Mouse (Mus musculus) erythroblast, embryonic 14.5 days (primary cell): ENCODE data around the gene Bend5. TPM values are rescaled to one million over a fixed set of nuclear protein-coding genes. Genes with fewer than 3 reads are reported as not detected.

Source experiments
- H3K27me3 ChIP-seq: 2 replicates; pipeline ENCODE4 v1.6.1; 2012; ENCODE audit warnings: inconsistent platforms; ENCODE audit not compliant: control insufficient read depth
- H3K36me3 ChIP-seq: 2 replicates; pipeline ENCODE4 v1.6.1; 2012; ENCODE audit warnings: mild to moderate bottlenecking, inconsistent platforms; ENCODE audit not compliant: control insufficient read depth
- H3K4me1 ChIP-seq: 2 replicates; pipeline ENCODE4 v1.6.1; 2012; ENCODE audit warnings: inconsistent platforms; ENCODE audit not compliant: control insufficient read depth
- H3K4me3 ChIP-seq: replicated peaks from 2 replicates; pipeline ENCODE3; 2012; ENCODE audit warnings: moderate library complexity, mild to moderate bottlenecking, inconsistent platforms
- H3K9me3 ChIP-seq: 2 replicates; pipeline ENCODE4 v1.6.1; 2012; ENCODE audit warnings: low read length, inconsistent platforms, mixed read lengths; ENCODE audit not compliant: control insufficient read depth
- GATA1 ChIP-seq: IDR thresholded peaks from 2 replicates; pipeline ENCODE4 v1.6.1; 2012; ENCODE audit warnings: low read length, inconsistent platforms, mixed read lengths
- TAL1 ChIP-seq: IDR thresholded peaks from 3 replicates; pipeline ENCODE4 v1.6.1; 2012; ENCODE audit warnings: low read length, inconsistent platforms, mixed read lengths
- polyA plus RNA-seq: library from polyadenylated mRNA; stranded (reverse); fragments of >175 nt; gene quantifications from 2 replicates; pipeline ENCODE4 v1.2.3, GENCODE M21; 2012

The Bend5 gene
- polyA plus RNA-seq, 1 experiment: not detected

DNA sequence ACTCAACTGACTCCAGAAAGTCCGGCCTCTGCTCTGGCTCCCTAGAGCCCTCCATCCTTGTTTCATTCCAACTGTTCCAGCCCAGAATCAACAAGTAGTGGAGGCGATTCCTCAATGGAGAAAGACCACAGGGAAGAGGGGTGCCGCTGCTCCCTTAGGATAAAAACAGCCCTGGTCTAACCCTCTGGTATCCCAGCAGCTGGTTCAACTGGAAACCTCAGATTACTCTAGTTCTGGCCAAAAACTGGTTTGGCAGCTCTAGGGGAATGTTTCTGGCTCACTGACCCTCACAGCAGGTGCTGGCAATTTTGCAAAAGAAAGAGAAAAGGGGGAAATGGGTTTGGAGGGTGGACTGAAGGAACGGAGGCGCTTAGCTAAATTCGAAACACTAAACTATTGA is 407 bp upstream of the Bend5 start:
- Histone ChIP-seq H3K27me3 (peaks cover 33% of the 10 kb centered on the region), H3K9me3 (no peaks in the 10 kb centered on the region), H3K4me1 (no peaks in the 10 kb centered on the region), H3K36me3 (no peaks in the 10 kb centered on the region), H3K4me3 (peak overlapping the region; percentile 40)
- TF ChIP-seq GATA1: no peak
- no peak for TF ChIP-seq TAL1

DNA sequence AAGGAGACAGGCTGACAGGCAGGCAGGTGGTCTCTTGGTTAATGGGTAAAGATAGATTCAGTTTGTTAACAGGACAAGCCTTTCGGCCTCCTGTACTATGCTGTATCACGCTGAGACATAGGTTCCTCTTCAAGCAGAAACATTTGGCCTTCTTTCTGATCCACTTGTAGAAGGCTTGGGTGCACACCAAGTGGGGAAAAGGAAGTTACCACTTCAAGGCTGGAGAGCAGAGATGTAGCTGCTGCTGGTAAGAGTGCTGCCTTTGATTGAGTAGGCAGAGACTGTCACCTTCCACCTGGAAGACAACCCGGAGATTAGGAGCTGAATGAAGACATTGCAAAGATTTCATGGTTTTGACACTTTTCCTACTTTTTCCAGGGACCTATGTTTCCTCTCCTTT is 1.3 kb downstream of the Bend5 start:
- Histone ChIP-seq H3K4me1 (no peaks in the 10 kb centered on the region), H3K27me3 (peaks cover 33% of the 10 kb centered on the region), H3K9me3 (no peaks in the 10 kb centered on the region), H3K4me3 (no peak overlapping the region), H3K36me3 (no peaks in the 10 kb centered on the region)
- no peak for TF ChIP-seq TAL1
- TF ChIP-seq GATA1: no peak

DNA sequence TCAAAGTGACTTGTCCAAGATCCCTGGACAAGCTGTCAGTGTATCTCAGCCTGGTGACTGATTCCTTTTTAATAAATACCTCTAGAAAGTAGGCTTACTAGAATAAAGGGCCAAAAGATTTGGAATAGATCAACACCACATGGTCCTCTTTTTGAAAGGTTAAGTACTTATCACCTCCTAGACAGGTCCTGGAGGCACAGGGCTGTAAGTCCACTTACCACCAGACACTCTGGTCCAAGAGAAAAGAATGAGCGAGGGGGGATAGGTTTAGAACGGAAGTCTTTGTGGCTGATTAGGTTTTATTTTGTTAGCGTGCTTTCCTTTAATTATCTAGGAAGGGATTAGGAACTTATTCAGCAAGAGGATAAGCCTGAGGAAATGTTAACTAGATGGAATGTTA is 1.7 kb downstream of the Bend5 start:
- Histone ChIP-seq H3K9me3 (no peaks in the 10 kb centered on the region), H3K27me3 (peaks cover 33% of the 10 kb centered on the region), H3K36me3 (no peaks in the 10 kb centered on the region), H3K4me1 (no peaks in the 10 kb centered on the region), H3K4me3 (no peak overlapping the region)
- no peak for TF ChIP-seq GATA1
- no peak for TF ChIP-seq TAL1

DNA sequence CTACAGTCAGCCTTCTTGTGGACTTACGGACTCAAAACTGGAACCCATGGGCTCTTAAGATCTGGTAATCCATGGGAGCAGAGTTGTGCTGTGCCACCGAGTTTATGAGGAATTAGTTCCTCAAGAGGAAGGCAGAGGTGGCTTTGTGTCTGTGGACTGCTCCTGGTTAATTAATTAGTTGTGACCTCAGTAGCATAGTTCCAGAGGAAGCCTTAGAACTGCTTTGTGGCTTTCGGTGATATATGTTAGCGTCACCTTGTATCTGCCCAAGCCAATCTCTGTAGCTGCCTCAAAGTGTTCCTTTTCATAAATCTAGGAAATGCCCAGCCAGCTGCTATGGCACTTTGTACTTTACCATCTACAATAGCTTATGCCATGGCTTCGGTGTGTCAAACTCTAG is 2.9 kb downstream of the Bend5 start:
- H3K4me3 ChIP-seq: no peak overlapping the region
- H3K36me3 ChIP-seq: no peaks in the 10 kb centered on the region
- peaks cover 33% of the 10 kb centered on the region for H3K27me3 ChIP-seq
- TF ChIP-seq GATA1: no peak
- no peak for TF ChIP-seq TAL1
- H3K4me1 ChIP-seq: no peaks in the 10 kb centered on the region
- no peaks in the 10 kb centered on the region for H3K9me3 ChIP-seq

DNA sequence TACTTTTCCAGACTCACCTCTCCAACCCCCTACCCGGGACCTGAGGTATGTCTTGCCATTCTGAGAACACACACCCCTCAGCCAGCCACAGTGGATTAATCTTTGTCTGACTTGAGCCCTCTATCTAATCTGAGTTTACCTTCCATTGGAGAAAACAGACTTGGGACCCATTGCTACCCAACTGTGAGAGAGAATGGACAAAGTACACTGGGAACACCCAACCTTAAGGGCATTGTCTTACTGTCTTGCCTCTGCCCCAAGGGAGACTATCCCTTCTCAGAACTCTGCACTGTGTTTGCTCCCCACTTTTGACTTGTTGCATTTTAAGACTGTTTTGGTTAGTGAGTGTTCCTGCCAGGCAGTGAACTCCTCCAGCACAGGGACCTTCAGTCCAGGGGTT is 4.7 kb downstream of the Bend5 start:
- H3K9me3 ChIP-seq: no peaks in the 10 kb centered on the region
- peaks cover 22% of the 10 kb centered on the region for H3K27me3 ChIP-seq
- H3K4me1 ChIP-seq: no peaks in the 10 kb centered on the region
- H3K36me3 ChIP-seq: no peaks in the 10 kb centered on the region
- H3K4me3 ChIP-seq: no peak overlapping the region
- no peak for TF ChIP-seq GATA1
- TF ChIP-seq TAL1: no peak

DNA sequence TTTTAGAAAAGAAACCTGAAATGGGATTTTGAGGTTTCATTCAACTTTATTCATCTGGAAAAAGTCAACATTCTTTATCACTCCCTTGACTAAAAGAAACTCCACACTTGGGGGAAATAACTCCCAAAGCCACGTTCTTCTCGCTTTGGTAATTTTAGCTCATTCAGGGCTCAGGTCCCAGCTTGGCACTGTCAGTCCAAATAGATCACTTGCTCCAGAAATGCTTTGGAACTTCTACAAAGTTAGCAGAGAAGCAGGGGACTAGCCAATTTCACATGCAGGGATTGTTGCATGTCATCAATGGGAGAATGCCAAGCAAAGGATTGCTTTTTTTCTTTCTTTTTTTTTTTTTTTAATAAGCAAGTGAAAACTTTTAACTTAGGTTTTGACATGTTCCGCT is 5.2 kb downstream of the Bend5 start:
- Histone ChIP-seq H3K4me3 (no peak overlapping the region), H3K36me3 (no peaks in the 10 kb centered on the region), H3K27me3 (peaks cover 17% of the 10 kb centered on the region), H3K9me3 (no peaks in the 10 kb centered on the region), H3K4me1 (no peaks in the 10 kb centered on the region)
- TF ChIP-seq GATA1: no peak
- TF ChIP-seq TAL1: no peak

DNA sequence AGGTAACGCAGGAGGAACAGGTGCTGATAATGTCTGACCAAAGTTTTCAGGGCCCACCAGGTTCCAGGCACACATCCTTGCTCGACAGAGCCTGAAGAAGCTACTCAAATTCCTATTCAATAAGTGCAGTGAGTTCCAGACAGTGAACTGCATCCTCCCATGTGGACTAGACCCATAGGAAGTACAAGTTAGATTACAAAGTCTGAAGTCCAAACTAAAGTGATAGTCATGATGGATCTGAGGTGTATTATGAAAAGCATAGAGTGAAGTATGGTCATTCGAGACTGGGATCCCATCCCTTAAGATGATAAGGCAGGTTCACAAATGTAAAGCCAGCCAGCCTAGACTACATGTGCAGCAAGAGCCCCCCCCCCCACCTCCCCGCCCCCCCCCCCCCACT is 6.1 kb downstream of the Bend5 start:
- TF ChIP-seq TAL1 (no peak), GATA1 (no peak)

DNA sequence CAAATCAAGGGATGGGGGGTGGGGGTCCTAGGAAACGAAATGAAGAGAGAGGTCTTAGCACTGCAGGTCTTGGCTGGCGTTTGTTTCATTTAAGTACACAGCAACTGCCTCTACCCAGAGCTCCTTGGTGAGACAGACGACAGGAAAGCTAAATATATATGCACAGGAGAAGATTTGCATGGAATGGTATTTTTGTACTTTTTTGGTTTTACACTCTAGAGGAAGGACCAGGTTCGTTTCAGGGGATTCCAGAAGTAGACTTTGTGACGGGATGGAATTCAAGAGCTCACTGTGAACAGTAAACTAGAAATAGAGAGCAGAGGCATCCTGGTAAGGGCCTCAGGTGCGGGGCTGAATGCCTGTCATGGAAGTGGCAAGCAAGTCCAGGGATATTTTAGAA is 7.0 kb downstream of the Bend5 start:
- H3K9me3 ChIP-seq: no peaks in the 10 kb centered on the region
- no peaks in the 10 kb centered on the region; the same call in 1 of the 2 replicates for H3K27me3 ChIP-seq
- no peaks in the 10 kb centered on the region for H3K36me3 ChIP-seq
- H3K4me1 ChIP-seq: no peaks in the 10 kb centered on the region
- H3K4me3 ChIP-seq: no peak overlapping the region
- no peak for TF ChIP-seq TAL1
- TF ChIP-seq GATA1: no peak

More for the DNA sequence above, 6.1 kb downstream of the Bend5 start:
- Histone ChIP-seq H3K36me3 (no peaks in the 10 kb centered on the region), H3K9me3 (no peaks in the 10 kb centered on the region), H3K27me3 (peaks cover 7% of the 10 kb centered on the region), H3K4me1 (no peaks in the 10 kb centered on the region), H3K4me3 (no peak overlapping the region)

DNA sequence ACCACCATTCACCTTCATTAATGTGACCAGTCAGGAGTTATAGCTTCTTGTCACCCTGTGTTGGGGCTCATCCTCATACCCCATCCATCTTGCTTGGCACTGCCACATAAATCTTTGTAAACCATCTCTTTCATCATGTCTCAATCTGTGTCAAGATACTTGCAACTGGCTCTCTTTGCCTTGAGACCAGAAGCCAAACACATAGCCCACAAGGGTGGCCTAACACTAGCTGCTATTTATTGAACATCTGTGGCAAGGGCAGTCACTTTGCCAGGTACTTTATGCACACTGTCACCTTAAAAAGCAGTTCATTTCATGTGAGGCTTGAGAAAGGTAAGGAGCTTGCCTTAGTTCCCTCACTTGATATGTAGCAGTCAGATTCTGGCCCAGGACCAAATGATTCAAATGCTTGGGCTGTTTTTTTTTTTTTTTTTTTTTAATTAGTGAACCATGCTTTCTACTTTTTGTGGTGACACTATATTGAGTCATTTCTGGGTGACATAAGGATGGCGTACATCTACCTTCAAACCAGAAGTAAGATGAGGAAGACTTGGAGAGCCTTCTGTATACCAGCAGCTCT is 9.7 kb downstream of the Bend5 start:
- no peaks in the 10 kb centered on the region for H3K27me3 ChIP-seq
- H3K4me3 ChIP-seq: no peak overlapping the region
- H3K36me3 ChIP-seq: no peaks in the 10 kb centered on the region
- H3K9me3 ChIP-seq: no peaks in the 10 kb centered on the region
- no peaks in the 10 kb centered on the region for H3K4me1 ChIP-seq
- no peak for TF ChIP-seq TAL1
- TF ChIP-seq GATA1: no peak

DNA sequence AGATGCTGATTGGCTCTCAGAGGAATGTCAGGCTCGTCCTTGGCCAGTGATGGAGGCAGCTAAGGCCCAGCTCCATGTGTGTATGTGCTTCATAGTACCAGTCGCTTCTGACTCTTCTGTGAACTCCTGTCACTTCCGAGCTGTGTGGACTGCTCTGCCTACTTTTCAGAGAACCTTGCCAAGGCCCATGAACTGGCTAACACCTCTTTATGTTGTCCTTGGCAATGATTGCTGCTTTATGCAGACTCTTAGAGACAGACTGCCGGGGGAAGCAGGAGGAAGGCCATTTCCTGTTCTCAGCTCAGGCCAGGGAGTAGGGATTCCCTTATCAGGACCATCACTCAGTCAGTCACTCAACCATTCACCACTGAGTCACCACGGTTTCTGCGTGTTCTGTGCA is 10.4 kb downstream of the Bend5 start:
- Histone ChIP-seq H3K4me3 (no peak overlapping the region), H3K4me1 (no peaks in the 10 kb centered on the region), H3K9me3 (no peaks in the 10 kb centered on the region), H3K36me3 (no peaks in the 10 kb centered on the region), H3K27me3 (no peaks in the 10 kb centered on the region)
- TF ChIP-seq TAL1: no peak
- TF ChIP-seq GATA1: no peak
